Mouse (Mus musculus) spleen, adult 2 months (tissue): ENCODE results near the gene Ppil4.

Experiments
- CTCF ChIP-seq: fragments of 200-500 bp; IDR thresholded peaks from 2 replicates; pipeline ENCODE4 v1.5.1; 2011; ENCODE audit warnings: mild to moderate bottlenecking, inconsistent platforms; ENCODE audit not compliant: insufficient read depth, insufficient read length, insufficient replicate concordance; ENCODE audit errors: extremely low read depth
- POLR2A ChIP-seq: fragments of 200-500 bp; IDR thresholded peaks from 2 replicates; pipeline ENCODE4 v1.6.1; 2011; ENCODE audit warnings: low read depth, low read length, inconsistent platforms

DNA sequence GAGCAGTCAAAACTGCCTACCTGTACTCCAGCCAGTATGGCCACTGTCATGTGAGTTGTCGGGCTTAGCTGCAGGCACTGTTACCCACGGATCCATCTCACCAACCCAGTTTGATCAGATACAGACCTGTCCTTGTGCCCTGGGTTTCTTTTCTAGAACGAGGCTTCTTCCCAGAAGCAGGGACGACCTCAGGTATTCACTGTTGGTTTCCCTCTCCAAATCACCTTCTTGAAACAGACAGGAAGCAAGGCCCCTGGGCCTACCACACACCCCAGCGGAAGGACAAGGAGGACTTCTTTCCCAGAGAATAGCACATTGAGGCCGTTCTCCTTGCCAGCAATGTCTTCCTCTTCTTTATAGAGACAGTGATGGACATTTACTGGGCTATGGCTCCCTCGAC, 67.8 kb downstream of the Ppil4 start:
- no peak for TF ChIP-seq POLR2A
- TF ChIP-seq CTCF: no peak
